Mouse (Mus musculus) left cerebral cortex, postnatal 10 days (tissue): ENCODE data around the gene Bri3bp. TPM values are rescaled to one million over a fixed set of nuclear protein-coding genes. Genes with fewer than 3 reads are reported as not detected.
"Not testable (repeated sequence)": the region's sequence is repeated elsewhere in the genome, so short reads cannot be mapped to it uniquely, and the experiment has no call there.

Experiments used
- DNase-seq, 2 experiments: peaks; one replicate each; pipeline ENCODE4 v3.0.0; 2021 to 2022; ENCODE audit warnings: low spot score in 2 of 2, mixed read lengths in 1 of 2; ENCODE audit errors: extremely low spot score in 1 of 2
- intact Hi-C: fragments of 180-260 bp; cut with DNase I; formaldehyde crosslinking; loops from one replicate; pipeline ENCODE4 v1.15.1; 2025
- total RNA-seq, 2 experiments: library from RNA; stranded (reverse); gene quantifications; 2 replicates each; pipeline ENCODE4 v1.2.3; 2021

The Bri3bp gene
- total RNA-seq, 2 experiments from 2014 or later, result 81.3 to 83.6 TPM

GRCm38 (mm10) chr5:125407020-125407830, 34.1 kb upstream of the Bri3bp start:
- DNase-seq, result no peak
- intact Hi-C loops, result no loop called here

DNA sequence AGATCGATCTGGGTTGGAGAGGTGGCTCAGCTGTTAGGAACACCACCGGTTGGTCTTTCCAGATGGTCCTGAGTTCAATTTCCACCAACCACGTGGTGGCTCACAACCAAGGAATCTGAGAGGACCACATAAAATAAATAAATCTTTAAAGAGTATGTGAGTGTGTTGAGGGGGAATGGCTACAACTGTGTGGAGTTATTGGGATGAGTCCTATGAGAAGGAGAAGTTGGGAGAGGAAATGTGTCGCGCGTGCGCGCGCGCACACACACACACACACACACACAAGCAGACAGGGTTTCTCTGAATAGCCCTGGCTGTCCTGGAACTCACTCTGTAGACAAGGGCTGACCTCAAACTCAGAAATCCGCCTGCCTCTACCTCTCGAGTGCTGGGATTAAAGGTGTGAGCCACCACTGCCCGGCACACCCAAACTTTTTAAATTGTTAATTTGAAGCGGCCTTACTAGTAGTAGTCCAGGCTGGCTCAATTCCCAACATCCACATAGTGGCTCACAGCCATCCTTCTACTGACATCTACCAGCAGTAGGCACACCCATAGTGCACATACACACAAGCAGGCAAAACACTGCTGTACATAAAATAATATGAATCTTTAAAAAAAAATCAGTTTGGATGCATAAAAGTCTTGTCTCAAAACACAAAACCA, 33.3 kb upstream of the Bri3bp start:
- no peak for DNase-seq
- intact Hi-C loops, result no loop called here

DNA sequence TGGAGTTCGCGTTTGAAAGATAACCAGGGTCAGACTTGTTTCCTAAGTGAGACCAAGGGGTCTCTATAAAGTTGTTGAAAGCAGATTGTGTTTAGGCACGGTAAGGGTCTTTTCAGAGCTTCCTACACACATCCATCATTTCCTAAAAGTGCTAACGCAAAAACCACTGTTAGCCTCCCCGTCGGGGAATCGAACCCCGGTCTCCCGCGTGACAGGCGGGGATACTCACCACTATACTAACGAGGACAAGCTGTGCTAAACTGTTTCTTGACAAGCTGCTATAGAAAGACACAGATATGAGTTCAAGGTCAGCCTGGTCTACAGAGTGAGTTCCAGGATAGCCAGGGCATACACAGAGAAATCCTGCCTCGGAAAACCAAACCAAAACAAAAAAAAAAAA, 32.5 kb upstream of the Bri3bp start:
- peak; percentile 84 to 85 for DNase-seq
- intact Hi-C loops, result no loop called here

GRCm38 (mm10) chr5:125409348-125410090, 31.8 kb upstream of the Bri3bp start:
- peak in 1 of 2 experiments; percentile 47 for DNase-seq
- intact Hi-C loops, result no loop called here

DNA sequence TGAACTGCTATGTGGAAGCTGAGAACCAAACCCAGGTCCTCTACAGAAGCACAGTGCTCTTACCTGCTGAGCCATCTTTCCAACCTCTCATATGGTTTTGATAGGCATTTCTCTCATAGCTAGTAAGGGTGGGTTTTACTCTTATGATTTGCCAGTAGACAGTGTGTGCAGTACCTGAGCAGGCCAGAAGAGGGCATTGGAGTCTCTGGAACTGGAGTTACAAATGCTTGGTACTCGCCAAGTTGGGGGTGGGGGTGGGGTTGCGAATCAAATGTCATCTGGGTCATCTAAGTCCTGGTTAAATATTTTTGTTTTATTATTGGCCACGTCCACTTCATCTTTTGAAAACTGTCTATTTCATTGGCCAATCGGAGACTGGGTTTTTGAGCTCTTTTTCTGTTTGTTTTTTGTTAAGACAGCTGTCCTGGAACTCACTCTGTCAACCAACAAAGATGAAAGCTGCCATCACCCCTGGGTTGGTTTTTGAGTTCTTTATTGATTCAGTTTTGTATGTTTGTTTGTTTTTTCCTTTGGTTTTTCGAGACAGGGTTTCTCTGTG, 29.3 kb upstream of the Bri3bp start:
- intact Hi-C loops, result no loop called here
- DNase-seq, result peak; percentile 58 to 77

- intact Hi-C loops, DNase-seq: not testable (repeated sequence)
Measured at GRCm38 (mm10) chr5:125412536-125412935, 28.8 kb upstream of the Bri3bp start.

DNA sequence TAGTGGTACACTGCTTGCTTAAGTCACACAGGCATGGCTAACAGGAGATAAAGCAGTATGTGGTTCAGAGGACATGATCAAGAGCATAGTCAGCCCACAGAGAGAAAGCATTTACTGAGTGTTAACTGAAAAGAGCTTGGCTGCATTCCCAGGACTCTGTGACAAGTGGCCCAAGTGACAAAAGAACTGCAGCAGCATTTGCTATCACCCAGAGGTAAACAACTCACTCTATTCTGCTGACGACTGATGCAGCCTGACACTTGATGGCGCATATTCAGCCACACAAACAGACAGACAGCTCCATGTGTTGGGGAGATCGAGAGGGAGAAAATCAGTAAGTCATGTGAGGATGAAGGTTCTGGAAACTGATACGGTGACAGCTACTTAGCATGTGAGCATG, 27.6 kb upstream of the Bri3bp start:
- no peak for DNase-seq
- intact Hi-C loops, result no loop called here

DNA sequence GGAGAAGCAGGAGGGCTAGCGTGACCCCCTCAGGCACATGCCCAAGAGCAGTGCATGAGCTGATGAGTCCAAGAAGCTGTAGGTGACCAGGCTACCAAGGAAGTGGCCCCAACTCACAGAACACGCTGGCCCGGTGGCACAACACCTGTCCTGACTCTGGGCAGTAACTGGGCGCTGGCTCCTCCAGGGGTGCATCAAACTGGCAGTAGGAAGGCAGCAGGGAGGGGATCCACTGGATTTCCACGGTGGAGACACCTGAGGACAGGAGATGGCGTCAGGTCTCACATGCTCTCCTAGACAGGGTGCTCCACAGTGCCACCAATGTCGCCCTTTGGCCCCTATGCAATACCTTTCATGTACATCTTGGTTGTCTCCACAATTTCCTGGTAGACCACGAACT, 25.2 kb upstream of the Bri3bp start:
- peak in 1 of 2 experiments; percentile 24 for DNase-seq
- intact Hi-C loops, result no loop called here

DNA sequence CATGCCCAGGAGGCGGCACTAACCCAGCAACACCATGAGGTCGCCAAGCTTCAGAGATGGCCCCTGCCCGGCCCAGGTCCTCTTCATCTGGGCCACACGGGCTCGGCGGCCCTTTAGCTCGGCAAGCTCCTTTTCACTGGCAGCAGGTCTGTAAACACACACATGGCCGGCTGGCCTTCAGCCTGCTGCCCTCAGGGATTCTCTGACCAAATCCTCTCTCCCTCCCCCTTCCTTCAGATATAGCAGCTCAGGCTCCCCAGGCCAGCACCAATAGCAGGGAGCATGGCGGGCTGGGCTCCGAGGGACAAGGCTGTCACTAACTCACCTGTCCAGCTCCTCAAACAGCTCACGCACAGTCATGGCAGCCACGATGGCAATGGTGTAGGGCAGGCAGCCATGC, 22.7 kb upstream of the Bri3bp start:
- intact Hi-C loops, result no loop called here
- DNase-seq, result peak in 1 of 2 experiments; percentile 27

DNA sequence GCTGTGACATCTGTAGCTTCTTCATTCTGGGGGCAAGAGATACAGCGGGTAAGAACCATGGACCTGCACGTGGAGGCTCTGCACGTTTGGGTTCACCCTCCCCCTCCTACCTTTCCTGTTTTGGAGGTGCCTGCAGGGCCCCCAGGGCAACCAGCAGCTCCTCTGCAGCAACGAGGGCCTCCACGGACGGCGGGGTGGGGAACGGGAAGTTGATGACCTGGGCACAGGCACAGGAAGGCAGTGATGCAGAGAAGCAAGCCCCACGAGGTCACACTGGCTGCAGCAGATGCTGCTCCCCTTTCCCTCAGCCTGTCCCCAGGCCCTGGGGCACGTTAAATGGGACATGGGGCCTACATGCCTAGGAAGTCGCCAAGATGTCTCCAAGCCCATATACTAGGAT, 22.2 kb upstream of the Bri3bp start:
- peak in 1 of 2 experiments; percentile 20 for DNase-seq
- intact Hi-C loops, result no loop called here

- DNase-seq, result peak in 1 of 2 experiments; percentile 21
- intact Hi-C loops, result no loop called here
Measured at GRCm38 (mm10) chr5:125425698-125426276, 15.6 kb upstream of the Bri3bp start.

GRCm38 (mm10) chr5:125426343-125426742, 15.0 kb upstream of the Bri3bp start:
- intact Hi-C loops, result no loop called here
- DNase-seq, result no peak

- intact Hi-C loops, DNase-seq: not testable (repeated sequence)
Measured at GRCm38 (mm10) chr5:125432324-125432723, 9.0 kb upstream of the Bri3bp start.

DNA sequence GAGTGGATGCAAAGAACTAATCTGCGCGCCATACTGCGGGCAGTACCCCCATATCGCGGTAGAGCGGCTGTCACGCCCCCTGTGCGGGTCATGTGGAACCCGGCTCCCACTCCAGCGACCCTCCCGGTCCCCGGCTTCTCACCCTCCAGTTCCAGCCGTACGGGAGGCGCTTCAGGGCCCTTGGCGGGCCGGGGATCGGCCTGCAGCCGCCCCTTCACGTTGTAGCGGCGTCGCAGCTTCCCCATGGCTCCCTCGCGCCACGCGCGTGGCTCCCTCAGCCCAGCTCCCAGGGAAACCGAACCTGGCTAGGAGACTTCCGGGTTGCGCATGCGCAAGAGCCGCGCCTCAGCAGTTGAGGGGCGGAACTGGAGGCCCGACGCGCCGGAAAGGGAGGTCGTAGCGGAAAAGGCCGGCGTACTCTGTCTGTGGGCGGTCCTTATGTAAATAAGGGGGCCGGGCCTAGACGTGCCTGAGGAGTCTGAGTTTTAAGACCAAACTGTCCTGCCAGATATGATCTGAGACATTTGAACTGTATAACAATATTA, 7.5 kb upstream of the Bri3bp start, which contains the start of gene Dhx37:
TSS of gene Dhx37 (minus strand) at position 329 of the 545 bp plus-strand sequence.
- intact Hi-C loops, result no loop called here

DNA sequence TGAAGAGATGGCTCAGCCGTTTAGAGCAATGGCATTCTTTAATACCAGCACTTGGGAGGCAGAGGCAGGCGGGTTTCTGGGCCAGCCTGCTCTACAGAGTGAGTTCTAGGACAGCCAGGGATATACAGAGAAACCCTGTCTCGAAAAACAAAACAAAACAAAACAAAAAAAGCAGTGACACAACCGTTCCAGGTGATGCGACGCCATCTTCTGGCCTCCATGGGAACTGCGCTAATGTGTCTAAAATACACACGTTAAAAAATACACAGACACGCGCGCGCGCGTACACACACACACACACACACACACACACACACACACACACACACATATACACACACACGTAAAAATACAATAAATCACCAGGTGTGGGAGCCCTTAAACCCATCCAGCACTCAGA, 7.0 kb upstream of the Bri3bp start:
- intact Hi-C loops, DNase-seq: not testable (repeated sequence)

More for the DNA sequence above, 7.5 kb upstream of the Bri3bp start, which contains the start of gene Dhx37:
- DNase-seq, result peak; percentile 92 to 97

GRCm38 (mm10) chr5:125440583-125441233, 660 bp upstream of the Bri3bp start:
- intact Hi-C loops, result no loop called here
- DNase-seq, result no peak

DNA sequence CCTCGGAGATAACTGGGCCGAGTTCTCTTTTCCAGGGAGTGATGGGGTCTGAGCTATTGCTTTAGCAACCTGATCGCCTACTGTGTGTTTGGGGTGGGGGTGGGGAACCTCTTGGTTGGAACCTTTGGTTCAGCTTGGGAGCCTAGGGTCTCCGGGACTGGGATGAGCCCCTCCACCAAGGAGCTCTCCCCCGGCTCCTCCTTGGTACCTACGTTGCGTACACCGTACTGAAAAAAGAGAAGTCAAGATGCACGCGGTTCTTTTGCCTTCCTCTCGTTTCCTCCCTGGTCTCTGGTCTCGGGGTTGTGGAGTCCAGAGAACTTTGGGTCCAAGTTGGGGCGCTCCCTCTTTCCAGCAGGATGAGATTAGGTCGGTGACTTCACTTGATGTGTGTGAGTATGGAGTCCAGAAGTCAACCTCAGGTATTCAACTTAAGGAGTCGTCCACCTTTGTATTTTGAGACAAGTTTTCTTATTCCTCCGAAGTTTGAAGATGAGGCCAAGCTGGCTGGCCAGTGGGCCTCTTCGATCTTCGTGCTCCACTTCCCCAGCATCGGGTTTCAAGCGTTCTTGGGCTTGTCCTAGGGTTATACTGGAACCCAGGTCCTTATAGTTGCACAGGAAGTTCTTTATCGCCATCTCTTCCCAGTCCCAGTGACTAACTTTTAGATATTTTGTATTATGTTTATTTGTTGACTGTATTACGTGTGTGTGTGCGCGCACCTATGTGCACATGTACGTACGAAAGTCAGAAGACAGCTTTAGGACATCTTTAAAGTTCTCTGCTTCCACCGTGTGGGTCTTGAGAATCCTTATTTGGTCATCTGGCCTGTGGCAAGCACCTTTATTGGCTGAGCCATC, 998 bp downstream of the Bri3bp start:
- intact Hi-C loops, result no loop called here
- DNase-seq, result no peak
